Mouse (Mus musculus) olfactory bulb, adult 2 months (tissue): Measurements from ENCODE around the gene Katna1.

Source experiments
- CTCF ChIP-seq: fragments of 200-500 bp; IDR thresholded peaks from 2 replicates; pipeline ENCODE4 v1.5.1; 2012; ENCODE audit warnings: low read depth, mild to moderate bottlenecking, low read length, moderate library complexity; ENCODE audit not compliant: insufficient read depth
- POLR2A ChIP-seq: fragments of 200-500 bp; IDR thresholded peaks from 2 replicates; pipeline ENCODE4 v1.6.1; 2012; ENCODE audit warnings: mild to moderate bottlenecking, low read depth, low read length, moderate library complexity; ENCODE audit not compliant: insufficient read depth

DNA sequence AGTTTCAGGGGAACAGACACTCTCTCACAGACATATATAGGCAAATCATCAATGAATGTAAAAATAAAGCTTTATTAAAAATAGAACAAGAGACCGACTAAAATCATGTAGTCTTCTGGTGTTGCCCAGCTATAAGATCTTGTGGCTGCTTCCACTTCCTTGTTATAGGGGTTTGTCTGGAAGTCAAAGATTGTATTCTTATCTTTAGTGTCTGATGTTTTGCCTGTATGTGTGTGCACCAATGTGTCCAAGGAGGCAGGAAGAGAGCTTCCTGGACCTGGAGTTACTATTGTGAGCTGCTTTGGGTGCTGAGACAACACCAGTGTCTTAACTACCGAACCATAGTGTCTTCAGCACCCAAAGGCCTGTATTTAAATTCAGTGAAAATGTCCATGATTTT is 31.7 kb downstream of the Katna1 start:
- TF ChIP-seq CTCF = no peak
- no peak for TF ChIP-seq POLR2A
